Mouse (Mus musculus) mesoderm, embryonic 11.5 days (tissue): ENCODE measurements at regions not wholly inside any gene's neighbourhood (a gene's known extent, or its start where the extent isn't known, plus 50 kb on each side); places are given as distances from the start of the nearest gene placed in this dataset.
"Not testable (repeated sequence)": the region's sequence is repeated elsewhere in the genome, so short reads cannot be mapped to it uniquely, and the experiment has no call there.

Experiments
- DNase-seq: peaks from one replicate; pipeline ENCODE4 v3.0.0-alpha.2; 2012; ENCODE audit warnings: low read depth, low spot score

DNA sequence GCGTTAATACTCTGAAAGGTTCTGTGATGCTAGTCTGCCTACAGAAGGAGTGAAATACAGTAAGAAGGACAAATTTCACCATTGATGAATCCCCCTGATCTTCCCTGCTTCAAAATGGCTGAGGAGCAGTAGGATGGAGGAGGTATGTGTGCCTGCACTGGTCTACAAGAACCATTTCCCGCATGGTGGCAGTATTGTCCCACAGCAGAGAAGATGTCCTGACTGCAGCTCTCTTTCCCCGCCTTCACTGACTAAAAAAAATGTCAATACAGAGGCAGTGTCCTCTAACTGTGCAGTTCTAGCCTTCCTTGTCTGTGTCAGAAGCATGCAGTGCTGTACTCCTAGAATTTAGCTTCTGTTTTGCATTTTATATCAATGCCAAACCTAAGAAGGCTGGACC, 174.6 kb upstream of the Olfr1324 start:
- peak; percentile 70 for DNase-seq

DNA sequence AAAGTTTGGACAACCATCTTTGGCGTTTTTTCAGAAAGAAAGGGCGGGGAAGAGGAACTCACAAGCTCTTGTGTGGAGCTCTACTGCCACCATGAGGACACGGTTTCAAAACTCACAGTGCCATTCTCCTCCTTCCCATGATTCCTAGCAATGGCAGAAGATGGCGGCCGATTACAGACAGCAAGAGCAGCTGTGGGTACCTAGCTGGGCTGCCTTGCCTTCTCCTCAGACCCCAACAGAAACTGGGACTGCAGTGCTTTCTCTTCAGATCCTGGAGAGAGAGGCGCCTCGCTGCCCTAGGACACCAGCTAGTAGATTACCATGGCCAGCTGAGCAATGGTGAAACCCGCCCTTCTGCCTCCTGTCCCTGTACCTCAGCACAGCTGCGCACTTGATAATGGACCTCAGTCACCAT, 174.2 kb upstream of the Olfr1324 start:
- not testable (repeated sequence) for DNase-seq

DNA sequence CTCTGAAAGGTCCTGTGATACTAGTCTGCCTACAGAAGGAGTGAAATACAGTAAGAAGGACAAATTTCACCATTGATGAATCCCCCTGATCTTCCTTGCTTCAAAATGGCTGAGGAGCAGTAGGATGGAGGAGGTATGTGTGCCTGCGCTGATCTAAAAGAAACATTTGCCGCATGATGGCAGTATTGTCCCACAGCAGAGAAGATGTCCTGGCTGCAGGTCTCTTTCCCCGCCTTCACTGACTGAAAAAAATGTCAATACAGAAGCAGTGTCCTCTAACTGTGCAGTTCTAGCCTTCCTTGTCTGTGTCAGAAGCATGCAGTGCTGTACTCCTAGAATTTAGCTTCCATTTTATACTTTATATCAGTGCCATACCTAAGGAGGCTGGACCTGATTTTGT, 172.0 kb upstream of the Olfr1324 start:
- DNase-seq: peak; percentile 73

DNA sequence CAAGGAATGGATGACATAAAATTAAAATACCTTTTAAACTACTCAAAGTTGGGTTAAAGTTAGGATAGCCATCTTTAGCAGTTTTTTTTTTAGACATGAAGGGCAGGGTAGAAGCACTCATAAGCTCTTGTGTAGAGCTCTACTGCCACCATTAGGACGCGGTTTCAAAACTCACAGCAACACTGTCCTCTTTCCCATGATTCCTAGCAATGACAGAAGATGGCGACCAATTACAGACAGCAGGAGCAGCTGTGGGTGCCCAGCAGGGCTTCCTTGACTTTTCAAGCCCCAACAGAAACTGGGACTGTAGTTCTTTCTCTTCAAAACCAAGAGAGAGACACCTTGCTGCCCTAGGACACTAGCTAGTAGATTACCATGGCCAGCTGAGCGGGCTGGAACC, 171.5 kb upstream of the Olfr1324 start:
- no peak for DNase-seq

DNA sequence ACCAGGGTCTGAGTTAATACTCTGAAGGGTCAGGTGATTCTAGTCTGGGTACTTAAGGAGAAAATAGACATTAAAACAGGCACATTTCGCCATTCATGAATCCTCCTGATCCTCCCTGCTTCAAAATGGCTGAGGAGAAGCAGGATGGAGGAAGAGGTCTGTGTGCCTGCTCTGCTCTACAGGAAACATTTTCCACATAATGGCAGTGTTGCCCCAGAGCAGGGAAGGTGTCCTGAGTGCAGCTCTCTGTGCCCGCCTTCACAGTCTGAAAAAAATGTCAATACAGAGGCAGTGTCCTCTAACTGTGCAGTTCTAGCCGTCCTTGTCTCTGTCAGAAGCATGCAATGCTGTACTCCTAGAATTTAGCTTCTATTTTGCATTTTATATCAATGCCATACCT, 169.3 kb upstream of the Olfr1324 start:
- DNase-seq: not testable (repeated sequence)

DNA sequence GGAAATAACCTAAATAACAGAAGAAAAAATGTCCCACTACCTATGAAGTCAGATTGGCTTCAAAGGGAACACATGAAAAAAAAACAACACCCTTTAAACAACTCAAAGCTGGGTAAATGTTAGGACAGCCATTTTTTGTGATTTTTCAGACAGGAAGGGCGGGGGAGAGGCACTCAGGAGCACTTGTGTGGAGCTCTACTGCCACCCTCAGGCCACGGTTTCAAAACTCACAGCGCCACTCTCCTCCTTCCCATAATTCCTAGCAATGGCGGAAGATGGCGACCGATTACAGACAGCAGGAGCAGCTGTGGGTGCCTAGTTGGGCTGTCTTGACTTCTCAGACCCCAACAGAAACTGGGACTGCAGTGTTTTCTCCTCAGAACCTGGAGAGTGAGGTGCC, 168.8 kb upstream of the Olfr1324 start:
- peak; percentile 54 for DNase-seq

DNA sequence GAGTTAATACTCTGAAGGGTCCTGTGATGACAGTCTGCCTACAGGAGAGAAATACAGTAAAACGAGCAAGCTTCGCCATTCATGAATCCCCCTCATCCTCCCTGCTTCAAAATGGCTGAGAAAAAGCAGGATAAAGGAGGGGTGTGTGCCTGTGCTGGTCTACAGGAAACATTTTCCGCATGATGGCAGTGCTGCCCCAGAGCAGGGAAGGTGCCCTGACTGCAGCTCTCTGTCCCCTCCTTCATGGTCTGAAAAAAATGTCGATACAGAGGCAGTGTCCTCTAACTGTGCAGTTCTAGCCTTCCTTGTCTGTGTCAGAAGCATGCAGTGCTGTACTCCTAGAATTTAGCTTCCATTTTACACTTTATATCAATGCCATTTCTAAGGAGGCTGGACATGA, 166.7 kb upstream of the Olfr1324 start:
- DNase-seq: not testable (repeated sequence)

DNA sequence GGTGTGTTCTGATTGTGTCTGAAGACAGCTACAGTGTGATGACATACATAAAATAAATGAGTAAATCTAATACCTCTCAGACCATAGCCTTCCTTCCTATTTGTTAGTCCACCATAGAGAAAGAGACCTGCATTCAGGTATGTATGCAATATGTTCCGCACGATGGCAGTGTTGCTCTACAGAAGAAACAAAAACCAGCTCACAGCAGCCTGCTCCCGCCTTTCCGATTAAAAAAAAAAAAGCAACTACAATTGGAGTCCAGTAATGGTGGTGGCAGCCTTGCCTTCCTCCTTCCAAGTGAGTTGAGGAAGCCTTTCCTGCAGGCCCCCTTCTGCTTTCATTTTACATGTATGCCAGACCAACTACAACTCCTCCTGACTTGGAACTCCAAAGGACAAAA, 163.2 kb upstream of the Olfr1324 start:
- no peak for DNase-seq

DNA sequence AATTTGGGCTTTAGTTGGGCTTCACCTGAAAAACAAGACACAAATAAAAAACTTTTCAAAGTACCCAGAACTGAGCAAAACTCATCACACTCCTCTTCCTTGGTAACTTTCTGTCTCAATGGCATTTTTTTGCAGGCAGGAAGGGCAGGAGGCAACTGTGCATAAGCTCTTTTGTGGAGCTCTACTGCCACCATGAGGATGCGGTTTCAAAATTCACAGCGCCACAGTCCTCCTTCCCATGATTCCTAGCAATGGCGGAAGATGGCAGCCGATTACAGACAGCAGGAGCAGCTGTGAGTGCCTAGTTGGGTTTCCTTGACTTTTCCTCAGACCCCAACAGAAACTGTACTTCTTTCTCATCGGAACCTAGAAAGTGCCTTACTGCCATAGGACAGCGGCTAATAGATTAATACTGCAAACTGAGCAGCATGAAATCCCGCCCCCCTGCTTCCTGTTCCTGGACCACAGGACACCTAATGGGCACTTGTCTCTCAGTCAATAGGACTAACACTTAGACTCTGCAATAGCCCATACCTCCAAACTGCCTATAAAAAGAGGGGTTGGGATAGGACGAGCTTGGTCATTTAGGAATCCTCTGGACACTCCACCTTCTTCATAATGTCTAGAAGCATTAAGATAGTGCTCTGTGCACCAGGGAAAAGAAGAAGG, 162.5 kb upstream of the Olfr1324 start:
- DNase-seq: no peak

DNA sequence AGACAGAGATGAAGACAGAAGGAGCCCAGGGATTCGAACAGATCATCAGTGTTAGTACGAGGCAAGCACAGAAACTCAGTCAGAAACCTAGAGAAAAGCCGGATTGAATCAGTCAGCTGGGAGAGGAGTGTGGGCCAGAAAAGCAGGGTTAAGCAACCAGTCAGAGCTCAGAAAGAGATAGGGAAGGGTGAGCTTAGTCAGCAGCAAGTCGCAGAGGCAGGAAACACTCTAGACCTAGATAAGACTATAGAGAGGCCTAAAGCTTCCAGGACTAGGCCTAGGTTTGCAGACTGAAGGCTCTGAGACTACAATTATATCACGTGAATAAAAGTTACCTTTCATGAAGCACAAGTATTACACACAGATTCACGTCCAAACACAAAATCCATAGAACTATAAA, 160.6 kb upstream of the Olfr1324 start:
- no peak for DNase-seq

DNA sequence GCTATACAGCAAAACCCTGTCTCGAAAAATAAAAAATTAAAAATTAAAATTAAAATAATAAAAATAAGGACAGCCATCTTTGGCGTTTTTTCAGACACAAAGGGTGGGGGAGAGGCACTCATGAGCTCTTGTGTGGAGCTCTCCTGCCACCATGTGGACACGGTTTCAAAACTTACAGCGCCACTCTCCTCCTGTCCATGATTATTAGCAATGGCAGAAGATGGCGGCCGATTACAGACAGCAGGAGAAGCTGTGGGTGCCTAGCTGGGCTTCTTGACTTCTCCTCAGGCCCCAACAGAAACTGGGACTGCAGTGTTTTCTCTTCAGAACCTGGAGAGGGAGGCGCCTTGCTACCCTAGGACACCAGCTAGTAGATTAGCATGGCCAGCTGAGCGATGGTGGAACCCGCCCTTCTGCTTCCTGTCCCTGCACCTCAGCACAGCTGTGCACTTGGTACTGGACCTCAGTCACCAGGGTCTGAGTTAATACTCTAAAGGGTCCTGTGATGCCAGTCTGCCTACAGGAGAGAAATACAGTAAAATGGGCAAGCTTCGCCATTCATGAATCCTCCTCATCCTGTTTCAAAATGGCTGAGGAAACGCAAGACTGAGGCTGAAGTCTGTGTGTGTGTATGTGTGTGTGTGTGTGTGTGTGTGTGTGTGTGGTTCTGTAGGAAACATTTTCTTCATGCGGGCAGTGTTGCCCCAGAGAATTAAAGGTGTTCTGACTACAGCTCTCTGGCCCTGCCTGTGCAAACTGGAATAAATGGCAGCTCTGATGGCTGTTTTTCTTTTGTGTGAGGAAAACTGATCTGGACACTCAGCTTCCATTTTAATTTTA, 155.7 kb upstream of the Olfr1324 start:
- no peak for DNase-seq

DNA sequence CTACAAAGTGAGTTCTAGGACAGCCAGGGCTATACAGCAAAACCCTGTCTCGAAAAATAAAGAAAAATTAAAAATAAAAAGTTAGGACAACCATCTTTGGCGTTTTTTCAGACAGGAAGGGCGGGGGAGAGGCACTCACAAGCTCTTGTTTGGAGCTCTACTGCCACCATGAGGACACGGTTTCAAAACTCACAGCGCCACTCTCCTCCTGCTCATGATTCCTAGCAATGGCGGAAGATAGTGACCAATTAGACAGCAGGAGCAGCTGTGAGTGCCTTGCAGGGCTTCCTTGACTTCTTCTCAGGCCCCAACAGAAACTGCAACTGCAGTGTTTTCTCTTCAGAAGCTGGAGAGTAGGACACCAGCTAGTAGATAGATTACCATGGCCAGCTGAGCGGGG, 151.9 kb upstream of the Olfr1324 start:
- no peak for DNase-seq

DNA sequence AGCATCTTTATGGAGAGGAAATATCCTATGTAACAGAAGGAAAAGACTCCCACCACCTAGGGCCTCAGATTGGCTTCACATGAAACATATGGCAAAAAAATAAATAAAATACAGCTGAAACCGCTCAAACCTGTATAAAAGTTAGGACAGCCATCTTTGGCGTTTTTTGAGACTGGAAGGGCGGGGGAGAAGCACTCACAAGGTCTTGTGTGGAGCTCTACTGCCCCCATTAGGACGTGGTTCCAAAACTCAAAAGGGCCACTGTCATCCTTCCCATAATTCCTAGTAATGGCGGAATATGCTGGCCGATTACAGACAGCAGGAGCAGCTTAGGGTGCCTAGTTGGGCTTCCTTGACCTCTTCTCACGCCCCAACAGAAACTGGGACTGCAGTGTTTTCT, 148.5 kb upstream of the Olfr1324 start:
- DNase-seq: peak; percentile 47

DNA sequence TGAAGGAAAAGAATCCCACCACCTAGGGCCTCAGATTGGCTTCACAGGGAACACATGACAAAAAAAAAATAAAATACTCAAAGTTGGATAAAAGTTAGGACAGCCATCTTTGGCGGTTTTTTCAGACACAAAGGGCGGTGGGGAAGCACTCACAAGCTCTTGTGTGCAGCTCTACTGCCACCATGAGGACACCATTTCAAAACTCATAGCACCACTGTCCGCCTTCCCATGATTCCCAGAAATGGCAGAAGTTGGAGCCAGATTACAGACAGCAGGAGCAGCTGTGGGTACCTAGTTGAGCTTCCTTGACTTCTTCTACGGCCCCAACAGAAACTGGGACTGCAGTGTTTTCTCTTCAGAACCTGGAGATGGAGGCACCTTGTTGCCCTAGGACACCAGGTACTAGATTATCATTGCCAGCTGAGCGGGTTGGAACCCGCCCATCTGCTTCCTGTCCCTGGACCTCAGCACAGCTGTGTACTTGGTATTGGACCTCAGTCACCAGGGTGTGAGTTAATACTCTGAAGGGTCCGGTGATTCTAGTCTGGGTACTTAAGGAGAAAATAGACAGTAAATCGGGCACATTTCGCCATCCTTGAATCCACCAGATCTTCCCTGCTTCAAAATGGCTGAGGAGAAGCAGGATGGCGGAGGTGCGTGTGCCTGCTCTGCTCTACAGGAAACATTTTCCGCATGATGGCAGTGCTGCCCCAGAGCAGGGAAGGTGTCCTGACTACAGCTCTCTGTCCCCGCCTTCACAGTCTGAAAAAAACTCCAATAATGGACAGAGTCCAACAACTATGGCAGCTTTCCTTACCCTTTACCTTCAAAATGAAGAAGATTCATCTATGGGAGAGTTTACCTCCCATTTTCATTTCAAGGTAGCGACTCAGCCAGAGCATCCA, 144.1 kb upstream of the Olfr1324 start:
- peak; percentile 67 for DNase-seq

DNA sequence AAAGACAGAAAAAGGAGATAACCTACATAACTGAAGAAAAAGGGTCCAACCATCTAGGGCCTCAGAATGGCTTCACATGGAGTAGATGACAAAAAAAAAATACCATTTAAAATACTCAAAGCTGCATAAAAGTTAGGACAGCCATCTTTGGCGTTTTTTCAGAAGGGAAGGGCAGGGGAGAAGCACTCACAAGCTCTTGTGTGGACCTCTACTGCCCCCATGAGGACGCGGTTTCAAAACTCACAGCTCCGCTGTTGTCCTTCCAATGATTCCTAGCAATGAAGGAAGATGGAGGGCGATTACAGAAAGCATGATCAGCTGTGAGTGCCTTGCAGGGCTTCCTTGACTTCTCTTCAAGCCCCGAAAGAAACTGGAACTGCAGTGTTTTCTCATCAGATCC, 140.8 kb upstream of the Olfr1324 start:
- DNase-seq: peak; percentile 35

DNA sequence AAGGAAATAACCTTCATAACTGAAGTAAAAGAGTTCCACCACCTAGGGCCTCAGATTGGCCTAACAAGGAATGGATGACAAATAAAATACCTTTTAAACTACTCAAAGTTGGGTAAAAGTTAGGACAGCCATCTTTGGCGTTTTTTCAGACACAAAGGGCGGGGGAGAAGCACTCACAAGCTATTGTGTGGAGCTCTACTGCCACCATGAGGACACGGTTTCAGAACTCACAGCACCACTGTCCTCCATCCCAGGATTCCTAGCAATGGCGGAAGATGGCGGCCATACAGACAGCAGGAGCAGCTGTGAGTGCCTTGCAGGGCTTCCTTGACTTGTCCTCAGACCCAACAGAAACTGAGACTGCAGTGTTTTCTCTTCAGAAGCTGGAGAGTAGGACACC, 138.0 kb upstream of the Olfr1324 start:
- DNase-seq: peak; percentile 47

DNA sequence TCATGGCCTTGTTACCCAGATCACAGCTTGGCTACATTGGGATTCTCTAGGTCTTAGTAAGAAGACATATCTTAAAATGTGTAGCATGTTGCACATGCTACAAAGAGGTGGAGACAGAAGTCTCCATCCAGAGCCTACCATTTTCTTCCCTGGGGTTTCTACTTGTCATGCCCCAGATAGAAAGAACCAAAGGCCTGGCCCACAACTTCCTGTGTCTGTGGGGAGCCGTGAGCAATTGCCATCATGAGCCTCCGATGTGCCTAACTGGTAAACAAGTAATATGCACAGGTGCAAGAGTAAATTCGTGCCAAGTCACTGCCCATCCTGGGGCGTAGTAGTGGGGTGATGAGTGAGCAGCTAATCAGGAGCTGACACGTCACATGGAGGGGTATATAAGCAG, 136.7 kb upstream of the Olfr1324 start:
- not testable (repeated sequence) for DNase-seq

DNA sequence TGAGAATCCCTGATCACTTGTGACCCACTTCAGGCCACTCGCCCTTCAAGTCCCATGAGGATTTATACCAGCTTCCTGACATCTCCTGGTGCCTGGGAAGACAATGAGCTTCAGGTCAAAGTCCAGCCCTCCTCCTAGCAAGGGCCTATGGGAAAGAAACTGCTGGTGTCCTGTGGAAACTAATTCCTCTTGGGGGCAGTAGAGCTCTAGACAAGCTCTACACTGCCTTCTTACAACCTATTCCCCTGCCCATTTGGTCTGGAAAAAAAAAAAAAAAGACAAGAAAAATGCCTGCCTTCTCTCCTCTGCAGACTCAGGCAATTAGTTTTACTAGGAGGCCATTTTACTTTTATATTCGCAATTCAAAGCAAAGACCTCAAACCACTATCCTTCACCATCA, 132.6 kb upstream of the Olfr1324 start:
- no peak for DNase-seq

DNA sequence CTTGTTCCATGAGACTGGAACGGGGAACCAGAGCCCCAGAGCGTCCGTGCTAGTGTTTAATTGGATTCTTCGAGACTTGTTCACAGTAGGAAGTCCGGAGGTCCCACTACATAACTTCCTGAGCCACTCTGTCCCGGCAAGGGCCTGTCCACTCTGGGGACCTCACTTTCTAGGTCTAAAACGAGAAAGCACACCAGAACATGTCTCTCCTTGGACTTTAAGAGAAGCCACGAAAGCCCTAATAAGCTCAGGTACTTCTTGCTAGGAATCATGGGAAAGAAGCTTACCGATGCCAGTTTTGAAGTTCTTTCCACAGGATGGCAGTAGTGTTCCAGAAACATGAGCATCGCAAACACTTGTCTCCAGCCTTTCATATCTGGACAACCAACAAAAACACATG, 122.0 kb upstream of the Olfr1324 start:
- no peak for DNase-seq

DNA sequence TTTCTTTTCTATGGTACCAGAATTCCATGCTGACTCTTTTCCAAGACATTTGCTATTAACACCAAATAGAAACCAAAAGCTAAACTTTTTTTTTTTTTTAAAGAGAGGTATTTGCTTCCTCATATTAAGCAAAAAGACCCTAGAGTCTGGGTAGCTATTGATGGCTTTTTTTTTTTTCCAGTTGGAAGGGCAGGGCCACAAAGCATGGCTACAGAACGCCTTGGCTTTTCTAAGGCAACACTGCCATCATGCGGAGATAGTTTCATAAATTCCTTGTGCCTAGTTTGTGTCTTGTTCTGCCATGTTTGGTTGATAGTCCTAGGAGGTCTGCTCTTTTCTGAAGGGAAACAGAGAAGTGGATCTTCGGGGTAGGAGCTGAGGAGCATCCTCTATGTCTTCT, 121.4 kb upstream of the Olfr1324 start:
- no peak for DNase-seq

DNA sequence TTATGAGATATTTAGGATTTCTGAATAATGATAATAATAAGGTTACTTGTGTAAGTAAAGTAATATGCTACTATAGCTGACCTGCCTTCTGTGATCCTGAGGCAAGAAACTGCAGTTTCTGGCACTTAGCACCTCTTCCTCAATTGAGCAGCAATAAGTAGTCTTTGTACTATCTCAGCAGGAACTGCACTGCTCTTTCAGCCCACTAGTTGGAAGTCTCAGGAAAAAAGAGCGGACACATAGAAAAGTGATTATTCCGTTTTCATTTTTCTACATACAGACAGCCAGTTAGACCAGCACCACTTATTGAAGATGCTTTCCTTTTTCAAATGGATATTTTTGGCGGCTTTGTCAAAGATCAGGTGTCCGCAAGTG, 109.5 kb upstream of the Olfr1324 start:
- DNase-seq: not testable (repeated sequence)

DNA sequence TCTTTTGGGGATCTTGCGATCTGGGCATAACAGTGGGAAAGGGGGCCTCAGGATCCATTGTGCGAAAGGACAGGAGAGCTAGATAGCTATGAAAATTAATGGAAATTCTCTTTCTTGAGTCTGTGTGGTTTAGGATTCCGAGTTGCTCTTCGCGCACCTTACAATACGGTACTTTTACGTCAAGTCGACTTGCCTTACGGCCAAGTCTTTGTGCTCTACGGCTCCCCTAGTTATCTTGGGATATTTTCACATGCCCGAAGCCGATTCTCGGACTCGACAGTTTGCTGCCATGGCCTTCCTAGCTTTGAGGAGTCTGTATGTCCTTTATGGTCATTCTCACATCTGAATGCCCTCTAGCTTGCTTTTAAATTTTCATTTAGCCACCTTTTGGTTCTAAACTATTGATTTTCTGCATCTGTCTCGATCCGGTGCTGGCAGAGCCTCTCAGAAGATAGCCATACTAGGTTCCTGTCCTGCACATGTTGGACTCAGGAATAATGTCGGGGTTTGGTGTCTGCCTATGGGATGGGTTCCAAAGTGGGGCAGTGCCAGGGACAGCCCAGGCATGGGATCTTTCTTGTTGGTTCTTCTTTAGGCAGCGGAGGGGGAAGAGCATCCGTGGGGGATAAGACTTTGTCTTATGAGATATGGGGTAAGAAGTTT, 109.0 kb upstream of the Olfr1324 start:
- peak; percentile 53 for DNase-seq
